Mouse (Mus musculus) kidney, adult 2 months (tissue): ENCODE data around the gene Pus3. TPM values are rescaled to one million over a fixed set of nuclear protein-coding genes. Genes with fewer than 3 reads are reported as not detected.

Experiments used
- DNase-seq: peaks from one replicate; pipeline ENCODE4 v3.0.0; 2021
- H3K27ac ChIP-seq: fragments of 200-500 bp; 2 replicates; pipeline ENCODE4 v1.5.1; 2012; ENCODE audit warnings: low read depth, low read length, control low read depth, inconsistent platforms; ENCODE audit not compliant: insufficient read depth
- H3K27me3 ChIP-seq: fragments of 200-500 bp; replicated peaks from 2 replicates; pipeline ENCODE4 v1.6.1; 2012; ENCODE audit warnings: mild to moderate bottlenecking, moderate library complexity, low read length, inconsistent platforms; ENCODE audit not compliant: control insufficient read depth, insufficient read depth
- H3K36me3 ChIP-seq: fragments of 200-500 bp; 2 replicates; pipeline ENCODE4 v1.6.1; 2012; ENCODE audit warnings: mild to moderate bottlenecking, moderate library complexity, low read length, inconsistent platforms; ENCODE audit not compliant: control insufficient read depth, insufficient read depth
- H3K4me1 ChIP-seq: fragments of 200-500 bp; 2 replicates; pipeline ENCODE4 v1.6.1; 2011; ENCODE audit warnings: low read length; ENCODE audit not compliant: control insufficient read depth, insufficient read depth
- H3K4me3 ChIP-seq: fragments of 200-500 bp; 2 replicates; pipeline ENCODE4 v1.5.1; 2011; ENCODE audit warnings: mild to moderate bottlenecking, low read depth, low read length, control low read depth; ENCODE audit not compliant: insufficient read depth
- CTCF ChIP-seq: fragments of 200-500 bp; conservative IDR thresholded peaks from 2 replicates; pipeline ENCODE4 v1.5.1; 2011; ENCODE audit warnings: low read depth, mild to moderate bottlenecking, control low read depth, low read length, moderate library complexity, mixed read lengths; ENCODE audit not compliant: insufficient read depth, insufficient read length
- POLR2A ChIP-seq: fragments of 200-500 bp; IDR thresholded peaks from one replicate; pipeline ENCODE4 v1.6.1; 2011; ENCODE audit warnings: low read depth, low read length, control low read depth
- WGBS: fragments of 180-500 bp; shearing (Covaris S2); methylation state at CpG from one replicate; pipeline ENCODE4 v1.1.7; 2018; 5-methylcytosine and 5-hydroxymethylcytosine counted together
- polyA plus RNA-seq: library from polyadenylated mRNA; depleted of rRNA; stranded (reverse); fragments of >200 nt; gene quantifications from 2 replicates; pipeline ENCODE4 v1.2.3, GENCODE M21; 2012

Pus3 gene
- polyA plus RNA-seq, 1 experiment: 2.8 TPM

DNA sequence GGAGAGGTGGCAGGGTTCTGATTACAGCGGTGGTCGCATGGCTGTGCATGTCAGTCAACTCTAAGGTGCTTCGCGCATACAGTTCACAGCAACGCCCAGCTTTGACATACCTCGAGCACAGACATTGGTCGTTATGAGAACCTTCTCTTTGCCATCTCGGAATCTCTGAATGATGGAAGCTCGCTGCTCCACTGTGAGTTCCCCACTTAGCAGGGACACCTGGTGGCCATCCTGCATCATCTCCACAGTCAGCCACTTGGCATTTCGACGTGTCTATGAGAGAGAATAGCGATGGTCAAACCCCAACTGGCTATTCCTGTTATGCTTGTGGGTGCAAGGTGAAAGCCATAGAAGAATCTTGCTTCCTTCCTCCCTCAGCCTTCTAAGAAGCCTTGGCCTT, 12.7 kb upstream of the Pus3 start:
- WGBS: 72% methylated on average over 12 of the region's 12 CpGs
- H3K4me1 ChIP-seq: no peaks in the 10 kb centered on the region
- H3K27me3 ChIP-seq: no peaks in the 10 kb centered on the region

GRCm38 (mm10) chr9:35546745-35547144, 11.7 kb upstream of the Pus3 start:
- H3K4me3 ChIP-seq: no peak overlapping the region

More for the DNA sequence above, 12.7 kb upstream of the Pus3 start:
- no peak overlapping the region for H3K4me3 ChIP-seq
- DNase-seq: no peak
- H3K36me3 ChIP-seq: no peaks in the 10 kb centered on the region
- TF ChIP-seq CTCF (no peak), POLR2A (no peak)
- H3K27ac ChIP-seq: no peak overlapping the region

GRCm38 (mm10) chr9:35548455-35548854, 9.9 kb upstream of the Pus3 start:
- WGBS: 63% methylated on average over 9 of the region's 9 CpGs
- TF ChIP-seq POLR2A: no peak
- no peak for TF ChIP-seq CTCF
- Histone ChIP-seq H3K27ac (no peak overlapping the region), H3K27me3 (no peaks in the 10 kb centered on the region), H3K4me3 (no peak overlapping the region), H3K4me1 (no peaks in the 10 kb centered on the region), H3K36me3 (no peaks in the 10 kb centered on the region)
- no peak for DNase-seq

More at GRCm38 (mm10) chr9:35546745-35547144, 11.7 kb upstream of the Pus3 start:
- DNase-seq: no peak
- H3K4me1 ChIP-seq: no peaks in the 10 kb centered on the region
- H3K27me3 ChIP-seq: no peaks in the 10 kb centered on the region
- TF ChIP-seq CTCF (no peak), POLR2A (no peak)
- WGBS: 66% methylated on average over 9 of the region's 9 CpGs
- no peaks in the 10 kb centered on the region for H3K36me3 ChIP-seq
- no peak overlapping the region for H3K27ac ChIP-seq

GRCm38 (mm10) chr9:35556494-35557102, 1.8 kb upstream of the Pus3 start:
- H3K4me1 ChIP-seq: no peaks in the 10 kb centered on the region; the same call in 1 of the 2 replicates
- TF ChIP-seq POLR2A: no peak
- no peak overlapping the region for H3K27ac ChIP-seq
- H3K36me3 ChIP-seq: no peaks in the 10 kb centered on the region
- H3K27me3 ChIP-seq: no peaks in the 10 kb centered on the region
- WGBS: 73% methylated on average over 12 of the region's 12 CpGs
- DNase-seq: no peak
- no peak overlapping the region for H3K4me3 ChIP-seq

- 1% methylated on average over 31 of the region's 31 CpGs for WGBS
- H3K27ac ChIP-seq: no peak overlapping the region
- H3K27me3 ChIP-seq: no peaks in the 10 kb centered on the region
- no peaks in the 10 kb centered on the region for H3K36me3 ChIP-seq
- peak; percentile 85 for DNase-seq
- H3K4me1 ChIP-seq: no peaks in the 10 kb centered on the region; the same call in 1 of the 2 replicates
- TF ChIP-seq CTCF: no peak
- peak; percentile 47 for TF ChIP-seq POLR2A
- peak overlapping the region; percentile 78 for H3K4me3 ChIP-seq
These were observed 855 bp downstream of the Pus3 start for GRCm38 (mm10) chr9:35559009-35559890.

GRCm38 (mm10) chr9:35561076-35561475, 2.7 kb downstream of the Pus3 start:
- H3K4me3 ChIP-seq: no peak overlapping the region
- H3K27ac ChIP-seq: no peak overlapping the region
- WGBS: 96% methylated on average over 11 of the region's 11 CpGs
- no peaks in the 10 kb centered on the region; the same call in 1 of the 2 replicates for H3K4me1 ChIP-seq
- H3K36me3 ChIP-seq: peaks cover 6% of the 10 kb centered on the region
- no peaks in the 10 kb centered on the region for H3K27me3 ChIP-seq
- DNase-seq: no peak
- no peak for TF ChIP-seq POLR2A
- TF ChIP-seq CTCF: no peak

DNA sequence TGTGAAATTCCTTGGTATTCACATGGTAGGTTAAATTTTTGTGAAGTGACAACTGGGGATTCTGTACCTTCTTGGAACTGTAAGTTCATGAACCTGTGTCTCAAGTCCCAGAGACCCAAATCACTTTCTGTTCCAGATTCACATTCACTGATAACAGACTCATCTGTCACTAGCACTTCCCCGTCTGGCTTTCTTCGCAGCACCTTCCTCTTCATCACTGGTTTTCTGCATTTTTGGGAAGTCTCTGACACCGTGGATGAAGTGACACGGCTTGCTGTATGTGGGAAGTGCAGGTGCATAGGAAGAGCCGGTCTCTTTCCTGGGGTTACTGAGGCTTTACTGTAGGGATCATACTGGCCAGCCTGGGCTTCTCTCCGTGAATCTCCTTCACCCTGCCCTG, 3.2 kb downstream of the Pus3 start:
- DNase-seq: no peak
- H3K4me3 ChIP-seq: no peak overlapping the region
- no peaks in the 10 kb centered on the region for H3K27me3 ChIP-seq
- H3K36me3 ChIP-seq: peaks cover 7% of the 10 kb centered on the region
- H3K27ac ChIP-seq: no peak overlapping the region
- TF ChIP-seq CTCF: no peak
- no peak for TF ChIP-seq POLR2A
- H3K4me1 ChIP-seq: no peaks in the 10 kb centered on the region; the same call in 1 of the 2 replicates
- 85% methylated on average over 6 of the region's 6 CpGs for WGBS
